Mouse (Mus musculus) retina, embryonic 14.5 days (tissue): ENCODE data around the gene Ggn.
"Not testable (repeated sequence)": the region's sequence is repeated elsewhere in the genome, so short reads cannot be mapped to it uniquely, and the experiment has no call there.

ENCODE experiments used
- DNase-seq: peaks from one replicate; pipeline ENCODE4 v3.0.0-alpha.2; 2015; ENCODE audit warnings: low spot score

The Ggn gene

DNA sequence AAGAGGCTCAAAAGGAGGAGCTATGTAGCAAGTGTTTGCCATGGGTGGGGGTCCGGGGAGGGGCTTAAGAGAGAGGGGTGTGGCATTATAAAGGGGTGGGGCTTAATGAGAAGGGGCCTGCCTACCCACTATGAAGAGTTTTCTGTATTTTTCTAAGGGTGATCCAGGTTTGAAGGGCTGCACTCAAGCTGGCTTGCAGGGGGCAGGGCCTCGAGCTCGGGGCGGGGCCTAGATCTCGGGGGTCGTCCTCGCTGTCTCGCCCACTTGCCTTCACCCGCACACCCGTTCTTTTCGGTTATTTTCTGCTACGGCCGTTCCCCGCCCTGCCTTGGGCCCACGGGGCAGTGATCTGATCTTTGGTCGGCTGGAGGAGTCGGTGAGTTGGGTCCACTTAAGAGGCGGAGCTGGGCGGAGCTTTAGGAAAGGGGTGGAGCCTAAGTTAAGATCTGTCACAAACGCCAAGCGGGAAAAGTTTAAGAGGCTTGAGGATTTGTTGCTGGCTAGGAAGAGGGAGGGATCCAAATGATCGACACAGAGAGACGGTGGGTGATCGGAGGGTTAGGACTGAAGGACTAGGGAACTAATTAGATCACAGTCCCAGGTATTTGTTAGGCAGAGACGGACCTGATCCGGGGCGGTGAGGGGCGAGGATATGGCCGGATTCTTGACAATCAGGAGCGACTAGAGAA is at the start of gene Ggn, which contains the start of gene Spred3:
Ggn (plus strand) TSS at position 145 of the 689 bp plus-strand sequence.
Spred3 (minus strand) TSS at position 346 of the 689 bp plus-strand sequence.
- peak; percentile 73 for DNase-seq

- DNase-seq: no peak
Measured at GRCm38 (mm10) chr7:29122821-29123220, 47.2 kb upstream of the Ggn start.

GRCm38 (mm10) chr7:29123531-29124358 is 46.3 kb upstream of the Ggn start:
- no peak for DNase-seq

- DNase-seq: peak; percentile 74
Measured at GRCm38 (mm10) chr7:29124970-29125369, 45.0 kb upstream of the Ggn start, which contains the start of gene Ryr1. TSS of gene Ryr1 (minus strand) at chr7:29125179.

DNA sequence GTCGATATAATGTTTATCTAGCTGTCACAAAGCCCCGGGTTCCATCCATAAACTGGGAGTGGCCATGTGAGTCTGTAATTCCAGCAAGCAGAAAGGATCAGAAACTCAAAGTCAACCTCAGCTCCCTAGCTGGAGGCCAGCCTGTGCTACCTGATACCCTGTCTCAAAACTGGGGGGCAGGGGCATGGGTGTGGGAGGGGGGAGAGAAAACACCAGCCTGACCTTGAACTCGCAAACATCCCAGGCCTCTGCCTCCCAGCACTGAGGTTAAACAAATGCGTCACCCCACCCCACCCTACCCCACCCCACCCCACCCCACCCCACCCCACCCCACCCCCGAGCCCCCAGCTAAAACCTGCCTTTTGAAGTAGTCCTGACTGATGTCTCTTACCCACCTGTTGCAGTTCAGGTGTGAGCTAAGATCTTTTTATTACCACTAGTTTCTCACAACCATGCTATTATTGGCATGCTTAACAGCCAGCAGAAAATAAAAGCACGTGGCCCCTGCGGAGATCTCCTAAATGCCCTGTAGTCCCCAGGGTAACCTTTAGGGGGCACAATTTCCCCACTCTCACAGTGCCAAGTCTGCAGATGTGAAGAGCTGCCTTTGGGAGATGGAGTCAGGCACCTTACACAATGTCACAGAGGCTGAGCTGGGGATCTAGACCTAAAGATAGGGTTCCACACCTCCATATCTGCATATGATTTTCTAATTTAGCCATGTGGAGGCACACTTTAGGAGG is 43.7 kb upstream of the Ggn start:
- DNase-seq: peak; percentile 83

DNA sequence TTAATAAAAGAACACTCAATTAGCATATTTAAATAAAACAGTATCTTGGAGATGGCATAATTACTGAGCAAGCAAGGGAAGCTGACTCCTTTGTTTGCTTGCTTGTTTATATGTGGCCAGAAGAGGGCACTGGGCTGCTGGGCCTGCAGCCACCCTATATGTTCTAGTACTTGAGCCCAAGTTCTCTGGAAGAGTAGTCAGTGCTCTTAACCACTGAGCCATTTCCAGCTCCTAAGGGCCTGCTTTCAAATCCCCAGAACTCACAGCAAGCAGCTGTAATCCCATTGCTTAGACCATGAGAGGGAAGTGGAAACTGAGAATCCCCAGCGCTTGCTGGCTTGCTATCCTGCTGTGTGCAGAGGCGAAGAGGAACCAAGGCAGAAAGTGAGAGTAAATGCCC is 41.3 kb upstream of the Ggn start:
- DNase-seq: peak; percentile 45

- DNase-seq: no peak
Measured at GRCm38 (mm10) chr7:29134230-29134629, 35.8 kb upstream of the Ggn start.

DNA sequence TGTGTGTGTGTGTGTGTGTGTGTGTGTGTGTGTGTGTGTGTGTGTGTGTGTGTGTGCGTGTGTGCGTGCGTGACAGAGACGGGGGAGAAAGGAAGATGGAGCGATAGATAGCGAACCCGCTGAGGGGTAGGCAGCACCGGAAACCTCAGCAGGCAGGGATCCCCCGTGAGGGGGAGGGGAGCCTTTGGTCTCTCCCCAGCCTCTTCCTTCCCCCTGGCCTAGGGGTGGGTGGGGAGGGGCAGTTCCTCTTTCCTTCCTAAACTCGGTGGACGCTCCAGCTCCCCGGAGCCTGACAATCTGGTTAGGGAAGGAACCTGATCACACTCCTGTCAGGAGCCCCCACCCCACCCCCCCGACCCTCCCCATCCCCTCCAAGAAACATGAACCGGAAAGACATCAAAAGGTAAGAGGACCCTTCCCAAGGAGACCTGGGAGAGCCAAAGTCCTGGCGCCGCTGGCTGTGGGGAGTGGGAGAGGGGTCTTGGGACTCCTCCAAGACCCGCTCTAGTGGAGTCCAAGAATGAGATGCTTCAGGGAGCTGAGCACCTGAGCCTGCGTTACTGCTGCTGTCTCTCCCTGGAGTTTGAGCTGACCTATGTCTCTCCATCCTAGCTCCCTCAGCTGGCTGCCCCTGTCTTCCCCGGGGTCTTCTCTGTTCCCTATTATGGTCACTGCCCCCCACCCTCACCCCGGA is 35.2 kb upstream of the Ggn start, which contains the start of gene Rasgrp4:
Rasgrp4 (plus strand) TSS at position 159 of the 694 bp plus-strand sequence.
- peak; percentile 41 for DNase-seq

DNA sequence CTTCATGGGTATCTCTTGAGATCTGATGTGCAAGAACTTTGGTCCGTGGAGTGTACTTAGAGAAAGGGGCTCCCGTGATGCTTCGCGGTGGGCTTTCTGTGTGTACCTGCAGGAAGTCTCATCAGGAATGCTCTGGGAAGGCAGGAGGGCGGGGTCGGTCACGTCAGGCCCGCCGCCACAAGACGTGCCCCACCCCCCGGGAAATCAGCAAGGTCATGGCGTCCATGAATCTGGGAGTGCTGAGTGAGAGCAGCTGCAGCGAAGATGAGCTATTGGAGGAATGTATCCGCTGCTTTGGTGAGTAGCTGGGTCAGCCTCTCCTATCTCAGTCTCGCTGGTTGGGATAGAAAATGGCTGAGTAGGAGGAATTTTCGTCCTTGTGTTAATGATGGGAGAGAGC is 32.6 kb upstream of the Ggn start:
- DNase-seq: no peak

- not testable (repeated sequence) for DNase-seq
Measured at GRCm38 (mm10) chr7:29139237-29139636, 30.8 kb upstream of the Ggn start.

- no peak for DNase-seq
Measured at GRCm38 (mm10) chr7:29141416-29141815, 28.6 kb upstream of the Ggn start.

- no peak for DNase-seq
Measured at GRCm38 (mm10) chr7:29144006-29144405, 26.0 kb upstream of the Ggn start.

GRCm38 (mm10) chr7:29146625-29147367 is 23.2 kb upstream of the Ggn start:
- no peak for DNase-seq

GRCm38 (mm10) chr7:29148771-29149170 is 21.2 kb upstream of the Ggn start:
- DNase-seq: no peak

GRCm38 (mm10) chr7:29151486-29151885 is 18.5 kb upstream of the Ggn start:
- DNase-seq: no peak

DNA sequence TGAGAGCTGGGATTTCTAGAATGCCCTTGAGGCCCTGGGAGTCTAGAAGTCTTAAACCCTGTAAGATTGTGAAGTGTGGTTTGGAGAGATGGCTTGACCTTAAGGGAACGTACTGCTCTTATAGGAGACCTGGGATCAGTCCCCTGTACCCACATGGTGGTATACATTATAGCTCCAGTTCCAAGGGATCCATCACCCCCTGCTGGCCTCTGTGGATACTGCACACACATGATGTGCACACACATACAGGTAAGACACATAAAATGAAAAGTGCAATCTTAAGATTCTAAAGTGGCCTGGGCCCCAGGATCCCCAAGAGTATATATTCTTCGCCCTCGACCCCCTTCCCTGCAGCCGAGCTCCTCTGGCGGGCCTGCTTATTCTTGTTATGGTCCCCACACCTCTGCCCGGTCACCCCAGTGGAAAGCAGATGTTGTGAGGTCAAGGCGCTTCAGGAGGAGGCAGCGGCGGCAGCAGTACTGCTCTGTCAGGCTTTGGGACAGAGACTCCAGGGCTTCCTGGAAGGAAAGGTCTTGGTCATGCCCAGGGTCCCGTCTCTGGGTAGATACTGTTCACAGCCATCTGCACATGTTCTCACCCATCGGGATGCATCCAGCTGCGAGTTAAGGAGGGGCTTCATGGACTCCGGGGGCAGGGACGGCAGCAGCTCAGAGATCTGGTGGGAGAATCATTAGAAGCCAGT is 15.8 kb upstream of the Ggn start:
- DNase-seq: no peak

DNA sequence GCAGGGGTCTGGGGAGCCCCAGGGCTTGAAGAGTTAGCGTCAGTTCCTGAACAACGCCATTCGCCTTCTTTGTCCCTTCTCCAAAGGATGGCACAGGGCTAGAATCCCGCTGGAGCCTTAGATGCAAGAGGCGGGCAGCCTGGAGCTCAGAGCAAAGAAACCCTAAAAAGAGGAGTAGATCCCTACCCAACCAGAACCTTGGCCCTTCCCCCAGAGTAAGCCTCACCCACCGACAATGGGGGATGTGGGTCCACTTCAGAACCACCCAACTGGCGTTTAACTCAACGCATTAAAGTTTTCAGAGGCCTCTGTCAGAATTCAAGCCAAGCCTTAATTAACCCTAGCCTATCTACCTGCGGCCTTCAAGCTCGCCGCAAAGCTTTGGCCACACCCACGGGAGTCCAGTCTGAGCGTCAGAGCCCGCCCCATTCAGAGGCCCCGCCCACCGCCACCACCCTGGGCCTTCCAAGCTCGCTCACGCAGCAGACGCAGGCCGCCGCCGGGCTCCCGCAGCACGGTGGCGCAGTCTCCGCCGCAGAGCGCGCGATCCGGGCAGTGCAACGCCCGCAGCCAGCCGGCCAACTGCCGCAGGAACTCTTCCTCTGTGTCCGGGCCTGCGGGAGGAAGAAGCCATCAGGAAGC is 14.7 kb upstream of the Ggn start:
- DNase-seq: peak; percentile 88

GRCm38 (mm10) chr7:29155838-29156782 is 13.9 kb upstream of the Ggn start, which contains the start of gene Fam98c:
TSS of gene Fam98c (minus strand) at chr7:29156234.
- DNase-seq: peak; percentile 86

DNA sequence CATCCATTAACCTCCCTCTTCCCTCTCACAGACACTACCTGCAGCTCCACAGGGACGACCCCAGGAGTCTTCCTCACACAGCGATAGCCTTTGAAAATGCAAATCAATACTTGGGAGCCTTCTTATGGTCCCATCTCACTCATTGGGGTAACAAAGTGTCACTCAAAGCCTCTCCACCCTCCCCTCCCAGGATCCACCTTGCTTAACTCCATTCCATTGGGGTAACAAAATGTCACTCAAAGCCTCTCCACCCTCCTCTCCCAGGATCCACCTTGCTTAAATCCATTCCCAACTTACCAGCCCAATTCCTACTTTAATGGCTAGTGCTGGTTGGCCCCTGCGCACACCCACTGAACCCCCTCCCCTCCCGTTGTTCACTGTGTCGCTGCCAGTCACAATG is 11.7 kb upstream of the Ggn start:
- peak; percentile 43 for DNase-seq
